Mouse (Mus musculus): Measurements from ENCODE around the gene Scnn1a. TPM values are rescaled to one million over a fixed set of nuclear protein-coding genes. Genes with fewer than 3 reads are reported as not detected.
A peak's percentile ranks its signal among the peaks of the same experiment; 100 is the strongest.
"Not testable (repeated sequence)": the region's sequence is repeated elsewhere in the genome, so short reads cannot be mapped to it uniquely, and the experiment has no call there.

The Scnn1a gene
- polyA plus RNA-seq, 1 experiment from 2014 or later: 0.20 TPM

DNA sequence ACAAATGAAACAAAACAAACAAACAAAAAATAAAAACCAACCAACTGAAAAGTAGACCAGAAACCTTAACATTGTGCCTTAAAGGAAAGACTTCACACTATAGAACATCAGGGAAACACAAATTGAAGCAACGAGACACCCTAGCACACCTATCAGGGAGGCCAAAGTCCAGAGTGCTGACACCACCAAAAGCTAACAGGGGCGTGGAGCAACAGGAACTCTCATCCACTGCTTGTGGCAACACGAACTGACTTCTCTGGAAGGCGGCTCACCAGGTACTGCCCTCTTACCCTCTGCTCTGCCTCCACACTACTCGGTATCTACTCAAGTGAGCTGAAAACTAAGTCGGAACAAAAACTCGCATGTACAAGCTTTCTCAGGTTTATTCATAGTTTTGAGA lies 28.2 kb upstream of the Scnn1a start:
- 87% methylated on average over 7 of the region's 7 CpGs for WGBS
- H3K27me3 ChIP-seq (ENCODE audit: poor library complexity, severe bottlenecking): no peaks in the 10 kb centered on the region
- H3K4me1 ChIP-seq: no peaks in the 10 kb centered on the region
- no peak for DNase-seq (ENCODE audit: extremely low spot score, low spot score)
- no peak overlapping the region for H3K27ac ChIP-seq
- no peak overlapping the region for H3K4me3 ChIP-seq
- H3K36me3 ChIP-seq (replicated peaks): no peaks in the 10 kb centered on the region
- no peaks in the 10 kb centered on the region for H3K9me3 ChIP-seq

DNA sequence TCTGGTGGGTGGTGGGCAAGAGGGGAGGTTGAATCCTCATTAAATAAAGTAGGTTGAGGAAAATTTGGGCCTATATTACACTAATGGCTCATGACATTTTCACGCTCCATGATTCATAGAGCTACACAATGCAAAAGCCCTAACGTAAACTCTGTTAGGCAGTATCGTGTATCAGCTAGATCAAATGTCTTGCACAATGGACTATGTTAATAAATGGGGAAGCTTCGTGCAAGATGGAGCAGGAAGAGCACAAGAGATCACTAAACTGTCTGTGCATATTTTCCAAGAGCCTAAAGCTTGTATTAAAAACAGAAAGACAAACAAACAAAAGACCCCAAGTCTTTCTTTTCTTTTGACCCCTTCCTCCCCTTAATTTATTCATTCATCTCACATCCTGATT lies 26.4 kb upstream of the Scnn1a start:
- Histone ChIP-seq H3K27ac (no peak overlapping the region), H3K4me3 (no peak overlapping the region), H3K9me3 (no peaks in the 10 kb centered on the region), H3K36me3 (replicated peaks) (no peaks in the 10 kb centered on the region), H3K4me1 (no peaks in the 10 kb centered on the region), H3K27me3 (ENCODE audit: poor library complexity, severe bottlenecking) (no peaks in the 10 kb centered on the region)
- whole genome bisulfite sequencing: 93% methylated on average over 4 of the region's 4 CpGs
- no peak for DNase-seq (ENCODE audit: extremely low spot score, low spot score)

DNA sequence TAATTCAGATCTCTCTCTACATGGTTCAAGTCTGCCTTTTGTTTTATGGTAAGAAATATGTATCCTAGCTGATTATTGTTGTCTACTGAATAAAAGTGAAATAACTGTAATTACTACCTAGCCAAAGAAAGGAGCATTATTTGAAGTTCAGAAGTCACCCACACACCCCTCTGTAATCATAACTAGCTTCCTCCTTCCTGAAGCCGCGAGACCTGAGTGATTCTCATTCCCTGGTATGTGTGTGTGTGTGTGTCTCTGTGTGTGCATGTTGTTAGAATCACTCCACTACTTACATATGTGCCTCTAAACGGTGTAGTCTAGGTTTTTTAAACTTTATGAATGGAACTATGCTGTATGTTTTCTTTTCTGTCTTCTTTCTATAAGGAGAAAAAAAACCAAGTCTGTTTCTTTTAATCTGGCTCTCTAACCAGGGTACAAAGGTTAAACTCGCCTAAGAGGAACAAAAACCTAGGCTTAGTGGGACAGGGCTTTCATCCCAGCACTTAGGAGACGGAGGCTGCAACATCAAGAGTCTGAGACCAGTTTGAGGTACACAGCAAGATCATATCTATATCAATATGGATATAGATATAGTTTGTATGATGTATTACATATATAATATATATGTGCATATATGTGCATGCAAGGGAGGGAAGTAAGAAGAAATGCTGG lies 23.2 kb upstream of the Scnn1a start:
- Histone ChIP-seq H3K27me3 (ENCODE audit: poor library complexity, severe bottlenecking) (no peaks in the 10 kb centered on the region), H3K4me1 (no peaks in the 10 kb centered on the region), H3K27ac (no peak overlapping the region), H3K4me3 (no peak overlapping the region), H3K36me3 (replicated peaks) (no peaks in the 10 kb centered on the region), H3K9me3 (no peaks in the 10 kb centered on the region)
- no peak for DNase-seq (ENCODE audit: extremely low spot score, low spot score)
- 79% methylated on average over 5 of the region's 5 CpGs for WGBS

DNA sequence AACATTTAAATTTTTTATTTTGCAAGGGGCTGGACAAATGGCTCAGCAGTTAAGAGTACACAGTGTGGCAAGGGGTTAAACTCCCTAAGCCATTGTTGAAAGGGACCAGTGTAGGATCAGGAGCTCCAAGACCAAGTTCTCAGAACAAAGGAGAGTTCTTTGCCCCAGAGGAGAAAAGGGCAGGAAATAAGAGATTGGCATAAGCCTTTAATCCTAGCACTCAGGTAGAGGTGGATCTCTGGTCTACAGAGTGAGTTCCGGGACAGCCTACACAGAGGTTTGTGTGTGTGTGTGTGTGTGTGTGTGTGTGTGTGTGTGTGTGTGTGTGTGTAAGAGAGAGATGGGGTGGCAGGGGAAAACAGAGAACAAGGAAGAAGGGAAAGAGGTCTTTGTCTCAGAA lies 19.5 kb upstream of the Scnn1a start:
- H3K27me3 ChIP-seq (ENCODE audit: poor library complexity, severe bottlenecking): no peaks in the 10 kb centered on the region
- H3K36me3 ChIP-seq (replicated peaks): no peaks in the 10 kb centered on the region
- H3K4me3 ChIP-seq: no peak overlapping the region
- no peaks in the 10 kb centered on the region for H3K9me3 ChIP-seq
- 66% methylated on average over 1 of the region's 1 CpGs for WGBS
- H3K4me1 ChIP-seq: no peaks in the 10 kb centered on the region
- no peak overlapping the region for H3K27ac ChIP-seq
- no peak for DNase-seq (ENCODE audit: extremely low spot score, low spot score)

DNA sequence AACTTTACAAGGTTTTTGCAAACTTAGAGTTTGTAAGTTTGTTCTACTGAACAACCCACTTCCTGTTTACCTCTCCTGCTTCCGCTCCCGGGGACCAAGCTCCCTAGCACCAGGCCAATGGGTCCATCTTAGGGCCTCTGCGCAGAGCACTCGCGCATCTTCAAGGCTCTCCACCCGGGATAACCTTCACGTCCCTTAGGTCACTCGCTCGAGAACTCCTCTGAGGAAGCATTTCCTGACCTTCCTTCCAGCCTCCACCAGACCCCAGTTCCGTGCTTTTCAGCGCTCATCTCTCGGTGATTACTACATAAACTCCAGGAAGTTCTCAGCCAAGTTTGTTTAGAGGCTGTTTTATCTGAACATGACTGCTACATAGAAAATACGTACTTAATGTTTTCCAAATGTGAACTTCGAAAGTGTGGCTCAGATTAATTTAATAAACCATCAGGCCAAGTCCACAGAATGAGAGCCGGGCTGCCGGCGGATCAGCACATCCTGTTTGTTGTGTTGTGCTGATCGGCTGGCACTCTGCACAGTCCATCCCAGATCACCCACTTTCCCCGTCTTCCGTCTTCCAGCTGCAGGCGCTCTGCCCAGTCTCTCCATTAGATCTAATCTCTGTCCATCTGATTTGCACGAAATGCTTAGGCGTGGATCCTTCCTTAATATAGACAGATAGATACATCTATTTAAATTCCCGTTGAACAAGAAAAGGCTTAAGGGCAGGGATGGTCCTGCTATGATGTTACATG lies 18.1 kb upstream of the Scnn1a start:
- no peak overlapping the region for H3K4me3 ChIP-seq
- H3K9me3 ChIP-seq: no peaks in the 10 kb centered on the region
- no peaks in the 10 kb centered on the region for H3K4me1 ChIP-seq
- peaks cover 8% of the 10 kb centered on the region; the same call in 1 of the 2 replicates for H3K36me3 ChIP-seq (replicated peaks)
- no peak for DNase-seq (ENCODE audit: extremely low spot score, low spot score)
- H3K27me3 ChIP-seq (ENCODE audit: poor library complexity, severe bottlenecking): no peaks in the 10 kb centered on the region
- WGBS: 91% methylated on average over 24 of the region's 24 CpGs
- no peak overlapping the region for H3K27ac ChIP-seq

DNA sequence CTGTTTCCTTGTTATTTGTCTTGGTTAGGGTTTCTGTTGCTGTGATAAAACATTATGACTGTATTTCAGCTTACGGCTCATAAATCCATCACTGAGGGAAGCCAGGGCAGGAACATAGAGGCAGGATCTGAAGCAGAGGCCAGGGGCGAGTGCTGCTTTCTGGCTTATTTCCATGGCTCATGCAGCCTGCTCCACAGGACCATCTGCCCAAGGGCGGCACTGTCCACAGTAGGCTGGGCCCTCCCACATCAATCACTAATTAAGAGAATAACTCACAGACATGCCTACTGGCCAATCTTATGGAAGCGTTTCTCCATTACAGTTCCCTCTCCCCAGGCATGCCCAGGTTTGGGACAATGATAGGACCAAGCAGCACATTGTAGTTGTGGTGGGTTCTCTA lies 17.2 kb upstream of the Scnn1a start:
- Histone ChIP-seq H3K9me3 (no peaks in the 10 kb centered on the region), H3K27ac (no peak overlapping the region), H3K4me3 (no peak overlapping the region), H3K4me1 (no peaks in the 10 kb centered on the region), H3K36me3 (replicated peaks) (peaks cover 8% of the 10 kb centered on the region; the same call in 1 of the 2 replicates), H3K27me3 (ENCODE audit: poor library complexity, severe bottlenecking) (no peaks in the 10 kb centered on the region)
- 87% methylated on average over 4 of the region's 4 CpGs for WGBS
- no peak for DNase-seq (ENCODE audit: extremely low spot score, low spot score)

DNA sequence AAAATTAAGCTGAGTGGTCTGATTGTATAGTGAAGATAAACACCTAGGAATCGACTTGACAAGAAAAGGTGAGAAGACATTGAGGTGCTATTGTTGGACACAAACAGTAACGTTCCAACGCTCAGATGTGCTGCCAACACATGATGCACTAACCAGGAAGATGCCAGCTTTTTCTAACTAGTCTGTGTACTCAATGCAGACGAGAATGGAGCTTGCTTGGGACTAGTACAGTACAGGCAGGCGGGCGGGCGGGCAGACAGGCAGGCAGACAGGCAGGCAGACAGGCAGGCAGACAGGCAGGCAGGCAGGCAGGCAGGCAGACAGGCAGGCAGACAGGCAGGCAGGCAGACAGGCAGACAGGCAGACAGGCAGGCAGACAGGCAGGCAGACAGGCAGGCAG lies 16.1 kb upstream of the Scnn1a start:
- not testable (repeated sequence) for H3K27ac ChIP-seq; H3K9me3 ChIP-seq; H3K4me1 ChIP-seq; H3K27me3 ChIP-seq (ENCODE audit: poor library complexity, severe bottlenecking); H3K36me3 ChIP-seq (replicated peaks); H3K4me3 ChIP-seq; DNase-seq (ENCODE audit: extremely low spot score, low spot score)
- 88% methylated on average over 7 of the region's 7 CpGs for WGBS

DNA sequence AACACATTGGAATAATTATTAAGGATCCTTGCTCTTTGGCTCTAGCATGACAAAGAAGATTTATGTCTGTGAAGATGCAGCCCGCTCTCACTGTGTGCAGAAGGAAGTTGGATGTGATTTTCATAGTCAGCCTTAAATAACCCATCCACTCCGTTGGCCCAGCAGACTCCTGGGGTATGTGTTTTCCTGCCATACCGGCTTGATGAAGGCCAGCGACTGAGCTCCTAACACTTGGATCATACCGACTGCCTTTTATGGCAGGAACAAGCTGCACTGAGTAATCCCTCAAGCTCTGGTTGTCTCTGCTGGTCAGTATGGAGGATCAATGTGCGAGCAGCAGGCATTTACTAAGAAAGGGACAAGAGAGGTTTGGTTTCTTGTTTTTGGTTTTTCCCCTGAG lies 15.0 kb upstream of the Scnn1a start:
- 92% methylated on average over 6 of the region's 6 CpGs for WGBS
- Histone ChIP-seq H3K27ac (no peak overlapping the region), H3K27me3 (ENCODE audit: poor library complexity, severe bottlenecking) (no peaks in the 10 kb centered on the region), H3K4me1 (peaks cover 14% of the 10 kb centered on the region), H3K4me3 (no peak overlapping the region), H3K9me3 (no peaks in the 10 kb centered on the region), H3K36me3 (replicated peaks) (peaks cover 8% of the 10 kb centered on the region; the same call in 1 of the 2 replicates)
- no peak for DNase-seq (ENCODE audit: extremely low spot score, low spot score)

DNA sequence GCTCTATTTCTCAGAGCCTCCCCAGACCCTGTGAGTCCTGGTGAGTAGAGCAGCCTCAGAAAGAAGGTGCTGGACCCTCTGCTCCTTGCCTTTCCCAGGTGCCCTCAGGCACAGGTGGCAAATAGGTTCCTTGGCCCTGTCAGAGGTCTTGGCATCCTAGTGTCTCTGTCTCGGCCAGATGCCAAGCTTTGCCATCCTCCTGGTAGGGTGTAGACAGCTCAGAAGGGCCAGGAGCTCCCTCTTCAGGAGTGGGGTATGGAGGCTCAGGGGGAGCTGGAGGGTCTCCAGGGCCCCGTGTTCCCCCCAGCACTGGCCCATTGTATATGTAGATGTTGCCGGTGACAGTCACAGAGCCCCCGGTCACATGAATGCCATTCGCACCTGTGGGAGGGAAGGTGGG lies 13.4 kb upstream of the Scnn1a start:
- WGBS: 89% methylated on average over 5 of the region's 5 CpGs
- DNase-seq (ENCODE audit: extremely low spot score, low spot score): no peak
- Histone ChIP-seq H3K4me1 (peaks cover 14% of the 10 kb centered on the region), H3K4me3 (no peak overlapping the region), H3K9me3 (no peaks in the 10 kb centered on the region), H3K27ac (no peak overlapping the region), H3K27me3 (ENCODE audit: poor library complexity, severe bottlenecking) (peaks cover 3% of the 10 kb centered on the region; the same call in 1 of the 2 replicates), H3K36me3 (replicated peaks) (peaks cover 12% of the 10 kb centered on the region; the same call in 1 of the 2 replicates)

DNA sequence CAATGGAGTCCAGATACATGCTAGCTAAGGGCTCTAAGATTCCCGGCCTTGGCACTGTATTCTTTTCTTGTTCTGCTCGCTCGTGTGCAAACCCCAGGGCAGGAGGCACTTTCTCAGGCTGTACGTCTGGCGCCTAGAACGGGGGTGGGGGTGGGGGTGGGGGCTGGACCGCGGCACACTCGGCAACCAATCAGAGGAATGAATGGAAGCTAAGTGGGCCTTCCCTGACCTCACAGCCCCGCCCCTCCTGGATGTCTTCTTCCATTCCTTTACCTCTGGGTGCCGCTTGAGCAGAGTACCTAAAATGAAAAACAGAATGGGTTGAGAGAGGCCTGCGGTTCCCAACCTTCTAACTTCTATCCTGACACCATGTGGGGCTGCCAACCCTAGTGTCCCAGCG lies 11.5 kb upstream of the Scnn1a start:
- Histone ChIP-seq H3K4me3 (peak overlapping the region; percentile 15; the same call in 1 of the 2 replicates), H3K27ac (peak overlapping the region; percentile 35; the same call in 1 of the 2 replicates), H3K36me3 (replicated peaks) (peaks cover 12% of the 10 kb centered on the region; the same call in 1 of the 2 replicates), H3K27me3 (ENCODE audit: poor library complexity, severe bottlenecking) (peaks cover 22% of the 10 kb centered on the region), H3K4me1 (peaks cover 30% of the 10 kb centered on the region), H3K9me3 (no peaks in the 10 kb centered on the region)
- DNase-seq (ENCODE audit: extremely low spot score, low spot score): peak; percentile 42
- WGBS: 9% methylated on average over 13 of the region's 13 CpGs

DNA sequence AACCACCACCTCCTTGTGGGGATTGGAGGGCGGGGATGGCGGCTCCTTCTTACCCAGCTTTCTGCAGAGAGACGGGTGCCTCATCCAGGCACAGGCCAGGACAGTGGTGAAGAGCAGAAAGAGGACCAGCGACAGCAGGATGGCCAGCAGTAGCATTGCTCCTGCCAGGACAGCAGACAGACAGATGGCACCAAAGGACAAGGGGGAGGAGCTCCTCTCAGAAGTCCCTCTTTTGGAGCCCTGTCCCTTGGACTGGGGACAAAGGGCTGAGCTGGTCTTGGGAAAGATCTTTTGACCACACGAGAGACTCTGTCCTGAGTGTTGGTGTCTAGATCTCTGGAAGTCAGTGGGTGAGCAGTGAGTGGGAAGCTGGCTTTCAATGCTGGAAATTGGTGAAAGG lies 11.1 kb upstream of the Scnn1a start:
- 0 out of 2 replicates have a peak overlapping the region, but pooled peaks have one; percentile 15 for H3K4me3 ChIP-seq
- no peaks in the 10 kb centered on the region for H3K9me3 ChIP-seq
- WGBS: 24% methylated on average over 5 of the region's 5 CpGs
- H3K36me3 ChIP-seq (replicated peaks): peaks cover 12% of the 10 kb centered on the region; the same call in 1 of the 2 replicates
- 0 out of 2 replicates have a peak overlapping the region, but pooled peaks have one; percentile 35 for H3K27ac ChIP-seq
- DNase-seq (ENCODE audit: extremely low spot score, low spot score): no peak
- H3K4me1 ChIP-seq: peaks cover 35% of the 10 kb centered on the region
- H3K27me3 ChIP-seq (ENCODE audit: poor library complexity, severe bottlenecking): peaks cover 27% of the 10 kb centered on the region

DNA sequence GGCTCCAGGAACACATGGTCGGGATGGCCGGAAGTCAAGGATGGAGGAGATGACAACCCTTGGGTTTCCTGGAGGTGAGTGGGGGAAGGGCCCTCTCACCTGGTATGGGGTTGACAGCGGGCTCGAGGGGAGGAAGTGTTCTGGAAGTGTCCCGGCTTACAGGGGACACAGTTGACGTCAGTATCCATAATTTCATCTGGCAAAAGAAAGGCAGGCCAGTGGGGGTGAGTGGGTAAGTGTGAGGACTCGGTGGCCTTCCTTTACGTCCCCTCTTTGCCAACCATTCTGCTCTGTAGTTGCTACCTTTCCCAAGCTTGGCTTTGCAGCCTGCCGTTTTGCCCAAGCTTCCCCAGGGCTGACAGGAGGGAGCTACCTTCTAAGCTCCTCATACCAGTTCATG lies 8.3 kb upstream of the Scnn1a start:
- Histone ChIP-seq H3K4me3 (no peak overlapping the region; the same call in 1 of the 2 replicates), H3K27me3 (ENCODE audit: poor library complexity, severe bottlenecking) (peaks cover 44% of the 10 kb centered on the region), H3K36me3 (replicated peaks) (0 out of 2 replicates have a peak, but pooled peaks cover 4% of the 10 kb centered on the region), H3K27ac (no peak overlapping the region), H3K4me1 (peaks cover 38% of the 10 kb centered on the region), H3K9me3 (no peaks in the 10 kb centered on the region)
- WGBS: 85% methylated on average over 9 of the region's 9 CpGs
- DNase-seq (ENCODE audit: extremely low spot score, low spot score): no peak
